Mouse (Mus musculus): ENCODE measurements around the gene Nr1i2. TPM values are rescaled to one million over a fixed set of nuclear protein-coding genes. Genes with fewer than 3 reads are reported as not detected.

Nr1i2 gene
- polyA plus RNA-seq, 1 experiment = not detected

DNA sequence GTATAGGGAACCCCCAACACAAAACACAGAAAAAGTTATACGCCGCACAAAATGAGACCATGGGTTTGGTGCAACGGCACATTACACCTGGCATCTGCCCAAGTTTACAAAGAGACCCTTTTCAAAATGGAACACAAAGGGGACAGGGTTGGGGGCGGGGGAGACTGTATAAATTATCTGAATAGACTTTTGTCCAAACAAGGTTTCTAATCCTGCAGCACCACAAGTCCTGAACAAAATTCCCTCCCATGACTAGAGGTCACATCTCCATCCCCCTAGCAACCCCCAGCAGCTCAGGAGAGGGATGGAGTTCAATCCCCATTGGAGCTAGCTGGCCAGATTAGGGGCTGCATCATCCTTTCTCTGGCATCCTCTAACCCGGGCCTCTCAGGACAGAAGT, 22.1 kb downstream of the Nr1i2 start:
- TF ChIP-seq POLR2A (IDR thresholded peaks at IDR 0.05; ENCODE audit: extremely low read depth, insufficient read depth, low read length) = no peak
- TF ChIP-seq CTCF (IDR thresholded peaks at IDR 0.05; ENCODE audit: extremely low read depth, insufficient read depth, low read length) = no peak
- no peak overlapping the region for H3K27ac ChIP-seq (ENCODE audit: insufficient read depth, low read length)
- no peaks in the 10 kb centered on the region for H3K4me1 ChIP-seq (ENCODE audit: control insufficient read depth, insufficient read depth, low read length)
- no peak overlapping the region for H3K4me3 ChIP-seq (ENCODE audit: insufficient read depth, low read length)

DNA sequence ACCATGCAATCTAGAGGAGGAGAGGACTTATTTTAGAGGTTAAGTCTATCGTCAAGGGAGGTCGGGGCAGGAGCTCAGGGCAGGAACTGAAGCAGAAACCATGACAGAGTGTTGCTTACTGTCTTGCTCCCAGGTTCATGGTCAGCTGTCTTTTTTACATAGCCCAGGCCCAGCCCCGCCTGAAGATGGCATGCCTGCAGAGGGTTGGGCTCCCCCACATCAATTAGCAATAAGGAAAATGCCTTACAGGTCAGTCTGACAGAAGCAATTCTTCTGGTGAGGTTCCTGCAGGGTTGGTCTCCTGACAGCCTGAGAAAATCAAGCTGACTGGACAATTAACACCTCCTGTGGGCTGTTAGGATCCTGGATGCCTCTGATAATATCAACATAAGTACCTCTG, 23.0 kb downstream of the Nr1i2 start:
- TF ChIP-seq POLR2A (IDR thresholded peaks at IDR 0.05; ENCODE audit: extremely low read depth, insufficient read depth, low read length) (no peak), CTCF (IDR thresholded peaks at IDR 0.05; ENCODE audit: extremely low read depth, insufficient read depth, low read length) (no peak)
- no peak overlapping the region for H3K4me3 ChIP-seq (ENCODE audit: insufficient read depth, low read length)

GRCm38 (mm10) chr16:38255927-38256326, 38.7 kb downstream of the Nr1i2 start:
- H3K27ac ChIP-seq (ENCODE audit: insufficient read depth, low read length) = no peak overlapping the region
- no peak overlapping the region for H3K4me3 ChIP-seq (ENCODE audit: insufficient read depth, low read length)
- TF ChIP-seq CTCF (IDR thresholded peaks at IDR 0.05; ENCODE audit: extremely low read depth, insufficient read depth, low read length) (no peak), POLR2A (IDR thresholded peaks at IDR 0.05; ENCODE audit: extremely low read depth, insufficient read depth, low read length) (no peak)
- no peaks in the 10 kb centered on the region for H3K4me1 ChIP-seq (ENCODE audit: control insufficient read depth, insufficient read depth, low read length)

More for the DNA sequence above, 23.0 kb downstream of the Nr1i2 start:
- no peaks in the 10 kb centered on the region for H3K4me1 ChIP-seq (ENCODE audit: control insufficient read depth, insufficient read depth, low read length)
- H3K27ac ChIP-seq (ENCODE audit: insufficient read depth, low read length) = no peak overlapping the region

GRCm38 (mm10) chr16:38255107-38255506, 39.5 kb downstream of the Nr1i2 start:
- no peak for TF ChIP-seq POLR2A (IDR thresholded peaks at IDR 0.05; ENCODE audit: extremely low read depth, insufficient read depth, low read length)
- H3K27ac ChIP-seq (ENCODE audit: insufficient read depth, low read length) = no peak overlapping the region
- no peak overlapping the region for H3K4me3 ChIP-seq (ENCODE audit: insufficient read depth, low read length)
- no peaks in the 10 kb centered on the region for H3K4me1 ChIP-seq (ENCODE audit: control insufficient read depth, insufficient read depth, low read length)

DNA sequence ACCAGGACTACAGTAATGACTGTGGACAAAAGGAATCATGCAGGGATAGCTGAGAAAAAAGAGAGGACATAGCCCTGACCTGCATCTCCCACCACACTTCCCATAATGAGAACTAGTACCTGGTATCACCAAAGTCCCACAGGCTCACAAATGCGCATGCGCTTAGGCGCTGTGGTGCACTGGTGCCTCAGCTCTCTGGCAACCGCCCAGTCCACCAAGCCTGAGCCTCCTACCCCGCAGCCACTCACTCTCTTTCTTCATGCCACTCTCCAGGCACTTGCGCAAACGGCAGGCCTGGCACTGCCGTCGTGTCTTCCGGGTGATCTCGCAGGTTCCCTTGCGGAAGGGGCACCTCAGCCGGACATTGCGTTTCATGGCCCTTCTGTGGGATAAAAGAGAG, 40.6 kb downstream of the Nr1i2 start:
- H3K4me1 ChIP-seq (ENCODE audit: control insufficient read depth, insufficient read depth, low read length) = no peaks in the 10 kb centered on the region
- H3K27ac ChIP-seq (ENCODE audit: insufficient read depth, low read length) = no peak overlapping the region
- TF ChIP-seq POLR2A (IDR thresholded peaks at IDR 0.05; ENCODE audit: extremely low read depth, insufficient read depth, low read length) (no peak), CTCF (IDR thresholded peaks at IDR 0.05; ENCODE audit: extremely low read depth, insufficient read depth, low read length) (no peak)
- H3K4me3 ChIP-seq (ENCODE audit: insufficient read depth, low read length) = no peak overlapping the region

DNA sequence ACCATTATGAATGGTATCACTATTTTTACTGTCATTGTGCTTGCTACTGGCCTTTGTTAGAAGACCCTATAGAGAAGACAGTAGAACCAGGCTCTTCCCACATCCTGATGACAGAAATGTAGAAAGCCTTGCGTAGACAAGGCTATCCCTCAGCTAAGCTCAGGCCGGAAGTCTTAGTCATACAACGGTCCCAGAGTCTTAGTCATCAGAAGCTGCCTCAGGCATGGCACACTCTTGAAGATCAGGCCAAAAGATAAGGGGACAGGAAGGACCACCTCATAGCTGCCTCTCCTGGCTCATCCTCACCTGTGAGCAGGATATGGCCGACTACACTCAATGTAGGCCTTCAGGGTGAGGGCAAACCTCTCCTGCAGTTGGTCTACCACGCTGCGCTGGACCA, 44.2 kb downstream of the Nr1i2 start:
- Histone ChIP-seq H3K27ac (ENCODE audit: insufficient read depth, low read length) (no peak overlapping the region), H3K4me3 (ENCODE audit: insufficient read depth, low read length) (no peak overlapping the region), H3K4me1 (ENCODE audit: control insufficient read depth, insufficient read depth, low read length) (no peaks in the 10 kb centered on the region)
- TF ChIP-seq CTCF (IDR thresholded peaks at IDR 0.05; ENCODE audit: extremely low read depth, insufficient read depth, low read length) (no peak), POLR2A (IDR thresholded peaks at IDR 0.05; ENCODE audit: extremely low read depth, insufficient read depth, low read length) (no peak)

DNA sequence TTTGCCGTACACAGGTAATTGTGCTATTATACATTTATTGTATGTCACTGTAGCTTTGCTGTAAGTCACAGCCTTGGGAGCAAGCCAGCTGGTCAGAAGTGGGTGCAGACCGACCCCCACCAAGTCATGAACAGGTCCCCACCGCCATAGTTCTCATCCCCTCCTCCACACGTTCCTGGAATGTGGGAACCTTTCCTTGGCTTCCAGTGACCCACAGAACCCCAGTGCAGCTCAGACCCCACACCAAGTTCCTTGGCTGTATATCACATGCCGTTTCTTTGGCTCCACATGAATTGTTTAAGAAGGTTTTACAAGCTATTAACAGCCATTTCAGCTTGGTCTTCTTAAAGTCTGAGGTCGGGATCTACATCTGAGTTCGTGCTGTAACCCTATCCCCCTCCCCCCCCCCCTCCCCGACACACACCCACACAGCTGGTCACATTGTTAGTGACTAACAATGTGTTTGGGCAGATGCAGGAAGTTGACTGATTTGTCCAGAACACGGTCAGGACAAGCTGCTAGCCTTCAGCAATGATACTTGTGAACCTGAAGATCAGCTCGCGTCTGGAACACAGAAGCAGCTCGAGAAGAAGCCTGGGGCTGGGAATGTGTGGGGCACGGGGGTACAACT, 46.2 kb downstream of the Nr1i2 start:
- no peaks in the 10 kb centered on the region for H3K4me1 ChIP-seq (ENCODE audit: control insufficient read depth, insufficient read depth, low read length)
- H3K4me3 ChIP-seq (ENCODE audit: insufficient read depth, low read length) = no peak overlapping the region
- no peak overlapping the region for H3K27ac ChIP-seq (ENCODE audit: insufficient read depth, low read length)
- TF ChIP-seq POLR2A (IDR thresholded peaks at IDR 0.05; ENCODE audit: extremely low read depth, insufficient read depth, low read length) (no peak), CTCF (IDR thresholded peaks at IDR 0.05; ENCODE audit: extremely low read depth, insufficient read depth, low read length) (no peak)

DNA sequence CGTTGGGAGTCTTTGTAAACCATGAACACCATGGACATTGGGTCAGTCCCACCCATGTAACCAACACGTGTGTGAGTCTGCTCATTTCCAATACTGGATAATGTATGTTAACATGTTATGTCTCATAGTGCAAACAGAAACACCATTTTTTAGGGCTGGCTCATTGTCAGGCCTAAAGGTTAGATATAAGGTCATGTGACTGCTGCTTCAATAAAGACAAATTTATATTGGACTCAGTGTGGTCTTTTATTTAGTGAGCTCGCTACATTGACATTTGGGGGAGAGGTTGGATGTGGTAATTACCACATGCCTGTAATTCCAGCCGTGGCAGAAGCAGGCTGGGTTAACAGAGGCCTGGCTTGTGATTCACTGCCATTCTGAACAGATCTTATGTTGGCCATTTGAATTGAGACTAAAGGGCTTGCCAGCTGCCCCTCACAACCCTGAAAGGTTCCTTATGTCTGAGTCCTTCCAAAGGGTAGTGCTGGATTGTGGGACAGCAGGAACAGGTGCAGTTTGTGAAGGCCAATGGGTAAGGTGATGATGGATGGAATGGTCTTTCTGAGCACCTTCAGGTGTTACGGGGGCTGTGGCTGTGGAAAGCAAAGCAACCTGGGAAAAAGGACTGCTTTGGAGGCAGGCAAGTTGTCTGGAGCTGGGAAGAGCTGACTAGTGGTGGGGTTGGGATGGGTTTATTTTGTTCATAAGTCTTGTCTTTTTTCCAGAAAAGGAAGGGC, 48.6 kb downstream of the Nr1i2 start:
- no peak overlapping the region for H3K27ac ChIP-seq (ENCODE audit: insufficient read depth, low read length)
- H3K4me1 ChIP-seq (ENCODE audit: control insufficient read depth, insufficient read depth, low read length) = no peaks in the 10 kb centered on the region
- no peak for TF ChIP-seq CTCF (IDR thresholded peaks at IDR 0.05; ENCODE audit: extremely low read depth, insufficient read depth, low read length)
- no peak overlapping the region for H3K4me3 ChIP-seq (ENCODE audit: insufficient read depth, low read length)

GRCm38 (mm10) chr16:38245379-38245778, 49.2 kb downstream of the Nr1i2 start:
- Histone ChIP-seq H3K4me1 (ENCODE audit: control insufficient read depth, insufficient read depth, low read length) (no peaks in the 10 kb centered on the region), H3K4me3 (ENCODE audit: insufficient read depth, low read length) (no peak overlapping the region), H3K27ac (ENCODE audit: insufficient read depth, low read length) (no peak overlapping the region)
- TF ChIP-seq CTCF (IDR thresholded peaks at IDR 0.05; ENCODE audit: extremely low read depth, insufficient read depth, low read length) (no peak), POLR2A (IDR thresholded peaks at IDR 0.05; ENCODE audit: extremely low read depth, insufficient read depth, low read length) (no peak)

DNA sequence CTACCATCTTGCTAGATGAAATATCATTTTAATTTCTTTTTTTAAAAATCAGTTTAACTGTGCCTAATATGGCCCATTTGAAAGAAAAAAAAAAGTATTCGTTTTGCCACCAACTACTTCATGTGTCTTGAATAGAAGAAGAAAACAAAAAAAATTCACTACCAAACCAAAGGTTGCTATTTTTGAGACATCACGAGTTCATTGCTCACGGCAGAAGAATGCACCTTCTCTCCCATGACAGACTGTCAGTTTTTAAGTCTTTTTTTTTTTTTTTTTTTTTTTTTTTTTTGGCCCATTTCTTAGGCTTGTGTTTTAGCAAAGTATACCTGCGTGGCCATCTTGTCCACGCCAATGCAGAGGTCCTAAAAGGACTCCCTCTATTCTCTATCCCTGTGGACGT, 50.5 kb downstream of the Nr1i2 start:
- TF ChIP-seq POLR2A (IDR thresholded peaks at IDR 0.05; ENCODE audit: extremely low read depth, insufficient read depth, low read length) (no peak), CTCF (IDR thresholded peaks at IDR 0.05; ENCODE audit: extremely low read depth, insufficient read depth, low read length) (no peak)
- H3K4me1 ChIP-seq (ENCODE audit: control insufficient read depth, insufficient read depth, low read length) = no peaks in the 10 kb centered on the region
- no peak overlapping the region for H3K4me3 ChIP-seq (ENCODE audit: insufficient read depth, low read length)
- H3K27ac ChIP-seq (ENCODE audit: insufficient read depth, low read length) = no peak overlapping the region

Measured in cortical plate, adult 2 months (tissue).